Comparison of ENCODE assay signal across 13 mouse cellular contexts in the genomic region with DNA sequence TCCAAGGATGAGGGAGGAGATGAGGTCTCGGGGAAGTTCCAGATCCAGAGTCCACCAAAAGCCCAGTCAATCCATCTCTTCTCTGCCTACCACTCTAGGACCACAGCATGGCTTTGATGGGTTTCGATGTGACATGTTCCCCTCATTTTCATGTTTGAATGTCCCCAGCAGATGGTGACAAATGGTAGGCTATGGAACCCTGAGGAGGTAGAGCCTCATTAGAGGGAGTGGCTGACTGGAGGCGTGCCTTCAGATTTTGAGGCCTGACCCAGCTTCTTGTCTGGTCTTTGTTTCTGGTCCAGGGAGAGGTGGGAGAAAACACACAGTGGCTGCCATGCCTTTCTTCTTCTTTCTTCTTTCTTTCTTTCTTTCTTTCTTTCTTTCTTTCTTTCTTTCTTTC. TPM values are rescaled to one million over a fixed set of nuclear protein-coding genes. Genes with fewer than 3 reads are reported as not detected.
DNase-seq lines count a peak whose midpoint lies in the region; ATAC-seq and TF ChIP-seq lines count a peak whose summit lies in the region.
"Had no signal": no experiment of that assay in that cellular context is flagged by ENCODE, and none has a peak within 500 bp of the region (broad histone marks: within the 10 kb centered on the region; RNA-seq: fewer than 3 reads in every experiment).

No protein-coding gene starts in this region.

- H3K9ac ChIP-seq in liver, adult 2 months (ENCODE audit: low read depth, low read length): no peak overlapping the region
- no peak overlapping the region for H3K9ac ChIP-seq in neural tube, embryonic 15.5 days (replicated peaks)
- H3K9ac ChIP-seq: liver, embryonic 15.5 days had no signal

- H3K4me3 ChIP-seq in liver, adult 2 months (ENCODE audit: insufficient read depth, low read depth, low read length): no peak overlapping the region
- H3K4me3 ChIP-seq in neural tube, embryonic 15.5 days (replicated peaks): no peak overlapping the region
- H3K4me3 ChIP-seq: liver, embryonic 15.5 days had no signal

- no peaks in the 10 kb centered on the region for H3K4me1 ChIP-seq in liver, adult 2 months (ENCODE audit: control insufficient read depth, insufficient read depth, low read length)
- 0 out of 2 replicates have a peak, but pooled peaks cover under 1% of the 10 kb centered on the region for H3K4me1 ChIP-seq in neural tube, embryonic 15.5 days
- H3K4me1 ChIP-seq: liver, embryonic 15.5 days had no signal

- no peak for TF ChIP-seq POLR2A in liver, adult 2 months (IDR thresholded peaks at IDR 0.05; ENCODE audit: extremely low read depth, insufficient read depth, low read length)

- no peaks in the 10 kb centered on the region for H3K9me3 ChIP-seq in neural tube, embryonic 15.5 days (replicated peaks)
- H3K9me3 ChIP-seq: liver, embryonic 15.5 days had no signal

- DNase-seq in cerebellum, postnatal 10 days: peak; percentile 29 to 41
- DNase-seq in cerebellum, adult 11-12 months: no peak
- DNase-seq in liver, adult 2 months (ENCODE audit: extremely low read depth, low read depth, low spot score): peak; percentile 5
- DNase-seq in liver: no peak
- DNase-seq in heart, adult 8-10 months (ENCODE audit: low spot score): peak; percentile 26
- DNase-seq in lung, postnatal 10 days: peak; percentile 54
- no peak for DNase-seq in right cerebral cortex, postnatal 36 days (ENCODE audit: low spot score in 2 of 2)
- DNase-seq: cerebellum, postnatal 36 days; gastrocnemius, postnatal 25 days had no signal

- no peak overlapping the region for H3K27ac ChIP-seq in liver, adult 2 months (replicated peaks; ENCODE audit: insufficient read depth, low read depth, low read length)
- H3K27ac ChIP-seq in neural tube, embryonic 15.5 days (replicated peaks): no peak overlapping the region
- H3K27ac ChIP-seq: liver, embryonic 15.5 days had no signal

- no peak for ATAC-seq in neural tube, embryonic 15.5 days (ENCODE audit: low FRiP score)

- no peaks in the 10 kb centered on the region for H3K79me2 ChIP-seq in liver, adult 2 months (ENCODE audit: control insufficient read depth, insufficient read depth, low read length)

- no peaks in the 10 kb centered on the region for H3K27me3 ChIP-seq in liver, adult 2 months (ENCODE audit: control insufficient read depth, insufficient read depth, low read length)
- H3K27me3 ChIP-seq in neural tube, embryonic 15.5 days (replicated peaks): no peaks in the 10 kb centered on the region
- H3K27me3 ChIP-seq: liver, embryonic 15.5 days had no signal

- no peak overlapping the region for H3K4me2 ChIP-seq in neural tube, embryonic 15.5 days
- H3K4me2 ChIP-seq: liver, embryonic 15.5 days had no signal

- WGBS in liver, adult 2 months: 84% methylated on average over 3 of the region's 3 CpGs
- 82% methylated on average over 3 of the region's 3 CpGs for WGBS in neural tube, embryonic 15.5 days

- TF ChIP-seq CTCF in liver, adult 2 months (IDR thresholded peaks at IDR 0.05; ENCODE audit: low read depth, low read length): no peak

- no peaks in the 10 kb centered on the region for H3K36me3 ChIP-seq in liver, adult 2 months (ENCODE audit: control insufficient read depth, insufficient read depth, low read length)
- H3K36me3 ChIP-seq in neural tube, embryonic 15.5 days: no peaks in the 10 kb centered on the region
- H3K36me3 ChIP-seq: liver, embryonic 15.5 days had no signal

RNA-seq across cellular contexts. Expression of a gene that starts 44.6 kb away (rescaled TPM):
- 0.18 TPM in 1 of 2 replicates, not detected in the other for total RNA-seq in liver, adult 2 months (2014; rRNA removed)
- polyA plus RNA-seq in liver, adult 2 months (2012; rRNA removed): not detected in 2 replicates
- 1 to 10 TPM in 2 of 4 experiments, not detected in 2; 2.1 to 3.1 TPM for total RNA-seq in heart, adult 8-10 months (2022)
- polyA plus RNA-seq in neural tube, embryonic 15.5 days (2015; fragmentation: Nextera tagmentation; extraction: Ambion mirVana): 0.14 and 0.17 TPM in 2 replicates
- polyA plus RNA-seq: spleen, adult 2 months had no signal

RNA-seq across cellular contexts. Expression of a gene that starts 47.3 kb away (rescaled TPM):
- total RNA-seq in liver, adult 2 months (2014; rRNA removed): 1.3 and 1.7 TPM in 2 replicates
- 1.5 and 2.0 TPM in 2 replicates for polyA plus RNA-seq in liver, adult 2 months (2012; rRNA removed)
- total RNA-seq in heart, adult 8-10 months (2022): 1 to 10 TPM; 4.4 to 5.2 (median 5.0) TPM
- 15.5 and 20.9 TPM in 2 replicates for polyA plus RNA-seq in neural tube, embryonic 15.5 days (2015; fragmentation: Nextera tagmentation; extraction: Ambion mirVana)

RNA-seq across cellular contexts. Expression of a gene that starts 48.7 kb away (rescaled TPM):
- total RNA-seq in liver, adult 2 months (2014; rRNA removed): not detected in 2 replicates
- not detected in 2 replicates for polyA plus RNA-seq in liver, adult 2 months (2012; rRNA removed)
- total RNA-seq in heart, adult 8-10 months (2022): not detected
- polyA plus RNA-seq in neural tube, embryonic 15.5 days (2015; fragmentation: Nextera tagmentation; extraction: Ambion mirVana): not detected in 2 replicates
- total RNA-seq: gastrocnemius, postnatal 25 days had no signal
- polyA plus RNA-seq: C2C12; liver, embryonic 15.5 days; spleen, adult 2 months had no signal

Comparison
In these comparisons a context has a peak if more than half of its experiments do, and no peak if none do; other contexts are left out.
1. DNase-seq: peak in cerebellum, postnatal 10 days (2 of 2), liver, adult 2 months (single experiment), heart, adult 8-10 months (single experiment) and lung, postnatal 10 days (single experiment); none in cerebellum, adult 11-12 months (single experiment), liver (single experiment) and right cerebral cortex, postnatal 36 days (0 of 2).